Mouse (Mus musculus) ES-Bruce4 (cell line): Measurements from ENCODE around the gene Pitpnb.

Source experiments
- CTCF ChIP-seq: IDR thresholded peaks from one replicate; pipeline ENCODE4 v1.8.1; 2011; ENCODE audit warnings: low read depth, low read length
- EP300 ChIP-seq: IDR thresholded peaks from 2 replicates; pipeline ENCODE4 v1.6.1; 2011; ENCODE audit warnings: low read depth, low read length; ENCODE audit not compliant: insufficient read depth

DNA sequence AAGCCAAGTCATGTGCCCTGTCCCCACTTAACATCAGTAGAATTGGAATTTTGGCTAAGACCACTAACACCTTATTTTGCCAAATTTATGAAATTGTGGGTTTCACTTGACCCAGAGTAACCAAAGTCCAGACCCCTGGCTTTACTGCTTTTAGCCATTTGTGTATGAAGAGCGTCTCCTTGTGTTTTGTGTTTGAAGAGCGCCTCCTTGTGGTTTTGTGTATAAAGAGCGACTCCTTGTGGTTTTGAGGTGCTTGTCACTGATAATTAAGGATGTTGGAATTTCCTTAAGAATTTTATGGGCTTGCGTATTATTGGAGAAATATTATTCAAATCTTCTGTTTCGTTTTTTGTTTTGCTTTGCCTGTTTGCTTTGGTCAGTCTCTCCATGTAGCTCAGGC, 11.0 kb downstream of the Pitpnb start:
- TF ChIP-seq EP300 (no peak), CTCF (no peak)
